Mouse (Mus musculus) NIH3T3 (cell line): Measurements from ENCODE around the gene Sept9.

Source experiments
- DNase-seq: peaks from one replicate; pipeline ENCODE4 v3.0.0-alpha.2; 2012; ENCODE audit warnings: low read depth

The Sept9 gene

GRCm38 (mm10) chr11:117265981-117266905, 66.8 kb downstream of the Sept9 start:
- peak; percentile 88 for DNase-seq

DNA sequence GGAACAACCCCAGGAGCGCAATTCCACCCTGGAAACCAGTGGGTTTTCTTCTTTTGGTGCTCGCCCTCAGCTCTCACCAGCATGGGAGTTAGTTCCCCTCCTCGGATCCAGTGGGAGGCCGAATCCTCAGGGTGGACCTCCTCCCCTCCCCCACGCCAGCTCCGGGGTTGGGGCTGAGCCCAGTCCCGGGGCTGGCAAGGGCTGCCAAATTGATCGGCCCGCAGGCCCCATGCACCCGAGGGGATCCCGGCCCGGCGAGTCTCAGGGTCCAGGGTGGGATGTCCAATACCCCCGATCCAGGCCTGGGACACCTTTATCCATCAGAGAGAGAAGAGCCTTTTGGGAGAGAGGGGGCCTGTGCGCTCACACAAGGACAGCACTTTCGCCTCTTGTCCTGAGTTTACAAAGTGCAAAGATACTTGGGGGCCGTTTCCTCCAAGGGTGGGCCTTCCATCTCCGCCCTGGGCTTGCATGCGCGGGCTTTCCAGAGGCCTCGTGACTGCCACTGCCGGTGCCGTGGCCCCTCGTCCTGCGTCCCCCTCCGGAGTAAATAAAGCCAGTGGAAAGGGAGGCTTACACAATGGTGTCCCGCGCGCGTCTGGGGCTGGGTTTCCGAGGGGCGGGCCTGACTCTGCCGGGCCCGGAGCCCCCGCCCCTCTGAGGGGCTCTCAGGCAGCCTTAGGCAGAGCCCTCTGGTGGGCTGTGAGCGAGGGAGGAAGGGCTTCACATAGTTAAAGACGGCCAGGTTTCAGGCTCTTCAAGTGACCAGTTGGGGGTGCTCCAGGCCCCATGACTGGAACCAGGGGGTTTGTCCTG, 67.7 kb downstream of the Sept9 start:
- peak; percentile 81 for DNase-seq

GRCm38 (mm10) chr11:117267828-117268227, 68.4 kb downstream of the Sept9 start:
- no peak for DNase-seq

DNA sequence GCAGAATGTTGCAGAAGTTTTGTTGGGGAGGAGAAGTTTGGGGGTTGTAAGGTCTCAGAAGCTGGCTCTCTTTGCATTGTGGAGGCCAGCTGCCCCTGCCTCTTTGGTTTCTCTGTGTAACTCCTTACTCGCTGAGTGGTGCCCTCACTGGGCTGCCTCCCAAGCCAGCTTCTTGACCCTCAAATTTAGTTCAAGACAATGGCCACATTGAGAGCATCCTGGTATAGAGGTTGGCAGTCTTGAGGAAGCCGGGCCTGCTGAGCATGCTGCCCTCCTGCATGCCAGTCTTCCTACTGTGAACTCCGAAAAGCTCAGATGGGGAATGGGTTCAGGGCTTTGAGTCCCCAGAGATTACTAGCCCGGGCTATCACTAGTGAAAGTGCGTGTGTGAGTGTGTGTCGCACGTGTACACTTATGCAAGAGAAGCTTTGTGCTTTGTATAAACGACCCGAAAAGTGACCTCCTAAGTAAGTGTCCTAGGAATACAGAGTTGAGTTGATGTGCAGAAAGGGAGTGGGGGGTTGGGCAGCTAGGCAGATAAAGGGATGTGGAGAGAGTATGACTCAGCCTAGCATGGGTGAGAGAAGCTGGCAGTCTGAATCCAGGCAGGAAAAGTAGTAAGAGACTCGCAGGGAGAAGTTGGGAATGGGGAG, 69.0 kb downstream of the Sept9 start:
- DNase-seq, result peak; percentile 85

DNA sequence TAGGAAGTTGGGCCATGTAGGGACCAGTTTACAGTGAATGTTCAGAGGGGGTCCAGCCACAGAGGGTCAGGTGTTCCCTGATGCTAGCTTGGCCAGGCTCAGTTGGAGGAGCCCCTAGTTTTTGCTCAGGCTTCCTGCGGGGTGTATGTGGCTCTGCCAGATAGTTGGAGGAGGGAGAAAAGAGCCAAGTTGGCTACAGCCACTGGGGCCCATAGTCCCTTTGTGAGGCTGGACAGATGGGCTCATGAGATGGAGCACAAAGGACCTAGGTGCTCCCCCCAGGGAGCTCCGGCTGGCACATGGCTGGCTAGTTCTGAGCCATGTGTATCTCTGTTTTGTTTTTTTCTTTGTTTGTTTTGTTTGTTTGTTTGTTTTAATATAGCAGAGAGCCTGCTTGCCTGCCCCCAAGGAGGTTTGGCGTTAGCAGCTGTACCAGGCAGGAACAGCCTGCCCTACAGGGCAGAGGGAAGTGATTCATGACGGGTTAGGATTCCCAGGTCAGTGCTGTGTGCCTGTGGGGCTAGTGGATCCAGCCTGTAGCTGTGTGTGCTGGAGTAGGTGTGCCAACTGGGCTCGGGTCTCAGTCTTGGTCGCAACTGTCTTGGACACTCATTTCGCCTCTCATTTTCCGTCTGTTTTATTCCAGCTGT, 69.7 kb downstream of the Sept9 start:
- peak; percentile 16 for DNase-seq

GRCm38 (mm10) chr11:117269946-117270345, 70.5 kb downstream of the Sept9 start:
- peak; percentile 38 for DNase-seq

DNA sequence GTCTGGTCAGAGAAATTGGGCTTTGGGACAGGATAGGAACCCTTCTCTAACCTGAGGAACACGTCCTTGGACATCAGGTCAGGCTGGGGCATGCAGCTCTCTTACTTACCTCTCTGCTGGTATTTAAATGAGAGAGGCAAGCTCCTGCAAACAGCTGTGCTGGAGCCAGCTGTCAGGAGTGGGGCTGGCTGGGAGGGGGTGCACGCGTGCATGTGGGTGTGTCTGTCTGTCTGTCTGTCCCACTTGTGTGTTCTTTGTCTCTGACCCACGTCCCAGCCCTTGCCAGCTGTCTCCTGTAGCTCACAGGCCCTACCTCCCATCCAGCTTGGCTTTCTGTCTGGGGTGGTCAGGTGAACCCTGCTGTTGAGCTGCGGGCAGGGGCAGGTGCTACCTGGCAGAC, 75.5 kb downstream of the Sept9 start:
- no peak for DNase-seq

- DNase-seq, result peak; percentile 60
These were observed 76.5 kb downstream of the Sept9 start for GRCm38 (mm10) chr11:117275999-117276398.

DNA sequence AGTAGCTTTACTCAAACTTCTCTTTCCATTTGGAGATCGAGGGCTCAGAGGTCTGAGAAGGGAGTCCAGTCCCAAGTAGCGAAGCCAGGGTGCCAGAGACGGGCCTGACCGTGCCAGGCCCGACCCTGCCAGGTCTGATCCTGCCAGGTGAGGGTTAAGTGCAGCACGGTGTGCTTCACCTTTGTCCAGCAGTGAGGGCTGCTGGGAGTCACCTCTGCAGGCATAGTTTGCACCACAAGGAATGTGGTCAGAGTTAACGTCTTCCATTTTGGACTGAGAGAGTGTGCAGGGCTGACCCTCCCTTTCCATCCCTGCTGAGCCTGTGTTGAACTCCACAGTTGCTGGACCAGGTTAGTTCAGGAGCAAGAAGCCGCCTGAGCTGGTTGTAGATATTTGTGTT, 77.5 kb downstream of the Sept9 start:
- no peak for DNase-seq

GRCm38 (mm10) chr11:117278113-117278512, 78.7 kb downstream of the Sept9 start:
- no peak for DNase-seq

GRCm38 (mm10) chr11:117278514-117278913, 79.1 kb downstream of the Sept9 start:
- no peak for DNase-seq

- no peak for DNase-seq
These were observed 80.5 kb downstream of the Sept9 start for GRCm38 (mm10) chr11:117279993-117280392.

DNA sequence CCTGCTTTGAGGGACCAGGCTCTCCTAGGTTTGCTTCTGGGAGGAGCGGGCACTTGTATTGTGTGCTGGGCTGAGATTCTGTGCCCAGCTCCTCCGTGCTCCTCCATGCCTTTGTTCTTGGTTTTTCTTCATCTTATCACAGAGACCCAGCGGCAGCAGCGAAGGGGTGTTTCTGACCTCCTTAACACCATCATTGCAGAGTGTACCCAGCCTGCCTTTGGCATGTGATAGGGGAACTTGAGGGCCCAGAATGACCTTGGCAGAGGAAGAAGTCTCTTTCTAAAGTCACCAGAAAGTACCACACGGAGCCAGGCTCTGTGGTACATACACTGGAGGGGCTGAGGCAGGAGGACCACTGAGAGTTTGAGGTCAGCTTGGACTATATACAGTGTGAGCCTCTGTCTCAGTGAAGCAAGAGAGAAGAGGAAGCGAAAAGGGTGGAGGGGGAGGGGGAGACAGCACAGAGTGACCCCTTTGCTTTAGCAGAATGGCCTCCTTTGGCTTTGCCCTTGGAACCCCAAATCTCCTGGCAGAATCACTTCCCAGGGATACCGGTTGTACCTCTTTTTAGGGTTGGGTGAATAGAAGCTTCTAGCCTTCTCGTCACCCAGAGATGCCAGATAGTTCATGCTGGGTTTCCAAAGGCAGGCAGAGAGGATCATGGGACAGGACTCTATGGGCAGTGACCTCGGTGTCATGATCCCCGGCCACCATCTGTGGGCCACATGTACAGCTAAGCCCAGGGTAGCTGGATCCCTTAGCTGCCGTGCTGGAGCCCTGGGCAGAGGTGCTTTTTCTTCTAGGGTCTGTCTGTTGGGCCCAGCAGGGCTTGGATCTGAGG, 83.8 kb downstream of the Sept9 start:
- no peak for DNase-seq

GRCm38 (mm10) chr11:117283889-117284450, 84.5 kb downstream of the Sept9 start:
- no peak for DNase-seq

DNA sequence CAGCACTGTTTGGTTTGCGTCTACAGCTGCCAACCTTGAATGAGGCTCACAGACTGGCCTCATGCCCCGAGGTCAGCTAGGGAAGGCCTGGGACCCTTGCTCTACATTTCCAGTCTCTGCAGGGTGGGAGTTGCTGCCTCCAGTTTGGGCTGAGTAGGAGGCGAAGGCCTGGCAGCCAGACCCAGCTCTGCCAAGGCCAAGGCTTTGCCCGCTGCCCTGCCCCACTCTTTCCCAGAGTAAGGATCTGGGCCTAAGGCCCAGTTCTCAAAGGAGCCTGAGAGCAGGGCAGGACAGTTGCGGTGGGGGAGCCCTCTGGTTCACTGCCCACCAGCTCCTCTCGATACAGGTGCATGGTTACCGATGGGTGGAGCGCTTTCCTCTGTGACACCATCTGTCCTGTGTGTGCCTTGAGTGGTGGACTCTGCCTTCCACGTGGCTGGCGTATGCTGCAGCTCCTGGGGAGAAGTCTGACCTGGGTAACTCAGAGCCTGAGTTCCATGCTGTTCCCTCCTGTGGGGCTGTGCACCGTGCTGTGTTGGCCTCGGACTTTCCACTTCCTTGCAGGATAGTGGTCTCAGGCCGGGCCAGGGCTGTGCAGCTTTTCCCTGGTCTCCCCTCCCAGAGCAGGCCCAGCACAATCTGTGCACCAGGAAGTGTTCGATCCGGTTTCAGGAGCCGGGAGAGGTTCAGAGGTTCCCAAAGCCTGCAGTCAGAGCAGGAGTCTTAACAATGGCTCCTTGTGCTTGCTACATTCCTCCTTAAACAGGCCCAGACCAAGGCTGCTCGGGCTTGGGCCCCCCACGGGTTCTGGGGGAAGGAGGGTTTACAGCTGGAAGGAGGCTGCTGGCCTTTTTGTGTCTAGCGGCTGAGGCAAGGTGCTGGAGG, 85.5 kb downstream of the Sept9 start:
- DNase-seq, result no peak

DNA sequence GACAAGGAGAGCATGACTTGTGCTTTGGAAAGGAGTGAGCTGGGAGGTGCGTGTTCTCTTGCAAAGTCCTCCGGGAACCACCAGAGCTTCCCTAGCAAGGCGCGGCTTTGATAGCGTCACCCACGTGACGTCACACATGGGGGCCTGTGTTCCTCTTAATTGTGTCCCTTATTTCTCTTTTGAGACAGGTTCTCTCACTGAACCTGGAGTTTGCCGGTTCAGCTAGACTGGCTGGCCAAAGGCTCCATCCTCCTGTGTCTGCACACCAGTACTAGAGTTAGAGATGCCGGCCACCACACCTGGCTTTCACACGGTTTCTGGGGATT, 86.1 kb downstream of the Sept9 start:
- DNase-seq, result no peak

GRCm38 (mm10) chr11:117287792-117288191, 88.3 kb downstream of the Sept9 start:
- no peak for DNase-seq

DNA sequence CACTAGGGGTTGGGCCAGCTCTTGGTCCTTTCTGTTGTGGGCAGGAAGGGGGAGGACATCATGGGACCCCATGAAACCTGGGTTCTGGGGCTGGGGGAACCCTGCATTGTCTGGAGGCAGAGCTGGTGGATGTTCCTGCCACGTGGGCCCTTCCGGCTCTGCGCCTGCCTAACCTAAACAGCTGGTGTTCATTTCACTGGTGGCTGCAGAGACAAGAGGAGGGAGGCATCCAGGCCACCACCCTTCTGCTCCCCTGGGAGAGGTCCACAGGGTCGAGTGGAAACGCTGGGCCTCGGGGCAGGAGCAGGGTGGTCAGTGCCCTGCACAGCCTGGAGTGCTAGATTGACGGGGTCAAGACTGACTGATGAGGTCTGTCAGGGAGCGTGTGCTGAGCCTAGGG, 89.3 kb downstream of the Sept9 start:
- DNase-seq, result no peak

- no peak for DNase-seq
These were observed 92.0 kb downstream of the Sept9 start for GRCm38 (mm10) chr11:117291271-117292059.
